Mouse (Mus musculus): ENCODE data around the gene Gper1. TPM values are rescaled to one million over a fixed set of nuclear protein-coding genes. Genes with fewer than 3 reads are reported as not detected.

The Gper1 gene
- polyA plus RNA-seq, 1 experiment, result 0.27 TPM

DNA sequence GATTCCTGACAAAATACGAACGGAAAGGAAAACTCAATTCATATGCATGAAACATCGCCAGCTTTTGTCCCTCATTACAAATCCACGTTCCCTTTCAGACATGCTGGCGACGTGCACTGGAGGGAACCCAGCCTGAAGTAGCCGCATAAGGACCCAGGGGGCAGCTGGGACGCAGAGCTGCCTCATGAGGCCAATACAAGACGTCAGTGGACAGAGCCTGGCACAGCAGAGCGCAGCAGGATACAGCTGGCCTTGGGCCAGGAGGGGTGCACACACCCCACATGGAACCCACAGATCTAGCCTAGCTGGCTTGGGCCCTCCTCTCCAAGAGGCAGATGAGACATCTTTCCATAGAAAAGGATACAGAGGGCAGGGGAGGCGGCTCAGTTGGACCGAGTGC is 15.5 kb downstream of the Gper1 start:
- Histone ChIP-seq H3K27ac (ENCODE audit: control insufficient read depth, insufficient read depth, low read depth, low read length) (peak overlapping the region; percentile 77), H3K4me3 (ENCODE audit: control insufficient read depth, low read depth, low read length) (no peak overlapping the region), H3K36me3 (ENCODE audit: control insufficient read depth, insufficient read depth, low read length) (no peaks in the 10 kb centered on the region), H3K4me1 (ENCODE audit: control insufficient read depth, insufficient read depth, low read length) (peaks cover 17% of the 10 kb centered on the region), H3K27me3 (ENCODE audit: control insufficient read depth, insufficient read depth, low read length) (no peaks in the 10 kb centered on the region)
- no peak for TF ChIP-seq CTCF (IDR thresholded peaks at IDR 0.05; ENCODE audit: control insufficient read depth, insufficient read depth, insufficient replicate concordance, low read depth, low read length)
- TF ChIP-seq POLR2A (IDR thresholded peaks at IDR 0.05; ENCODE audit: control insufficient read depth, low read depth, low read length), result no peak

DNA sequence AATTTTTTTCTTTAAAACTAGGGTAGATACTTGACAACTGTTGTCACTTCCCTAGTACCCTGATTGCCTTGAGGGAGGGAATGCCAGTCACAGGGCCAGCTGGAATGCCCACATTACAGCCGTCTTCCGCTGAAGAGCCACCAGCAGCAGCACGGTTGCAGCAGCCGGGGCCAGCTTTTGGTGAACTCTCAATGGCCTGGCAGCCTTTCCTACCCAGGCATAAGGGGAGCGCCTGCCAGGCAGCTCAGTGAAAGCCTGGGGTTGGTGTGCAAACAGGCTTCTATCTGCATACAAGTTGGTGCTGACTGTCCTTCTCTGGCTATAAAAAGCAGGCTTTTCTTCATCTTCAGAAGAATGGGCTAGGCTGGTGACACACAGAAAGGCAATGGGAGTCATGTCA is 17.5 kb downstream of the Gper1 start:
- no peaks in the 10 kb centered on the region for H3K27me3 ChIP-seq (ENCODE audit: control insufficient read depth, insufficient read depth, low read length)
- H3K36me3 ChIP-seq (ENCODE audit: control insufficient read depth, insufficient read depth, low read length), result no peaks in the 10 kb centered on the region
- TF ChIP-seq CTCF (IDR thresholded peaks at IDR 0.05; ENCODE audit: control insufficient read depth, insufficient read depth, insufficient replicate concordance, low read depth, low read length) (no peak), POLR2A (IDR thresholded peaks at IDR 0.05; ENCODE audit: control insufficient read depth, low read depth, low read length) (no peak)
- H3K4me1 ChIP-seq (ENCODE audit: control insufficient read depth, insufficient read depth, low read length), result peaks cover 8% of the 10 kb centered on the region
- no peak overlapping the region for H3K27ac ChIP-seq (ENCODE audit: control insufficient read depth, insufficient read depth, low read depth, low read length)
- no peak overlapping the region for H3K4me3 ChIP-seq (ENCODE audit: control insufficient read depth, low read depth, low read length)

DNA sequence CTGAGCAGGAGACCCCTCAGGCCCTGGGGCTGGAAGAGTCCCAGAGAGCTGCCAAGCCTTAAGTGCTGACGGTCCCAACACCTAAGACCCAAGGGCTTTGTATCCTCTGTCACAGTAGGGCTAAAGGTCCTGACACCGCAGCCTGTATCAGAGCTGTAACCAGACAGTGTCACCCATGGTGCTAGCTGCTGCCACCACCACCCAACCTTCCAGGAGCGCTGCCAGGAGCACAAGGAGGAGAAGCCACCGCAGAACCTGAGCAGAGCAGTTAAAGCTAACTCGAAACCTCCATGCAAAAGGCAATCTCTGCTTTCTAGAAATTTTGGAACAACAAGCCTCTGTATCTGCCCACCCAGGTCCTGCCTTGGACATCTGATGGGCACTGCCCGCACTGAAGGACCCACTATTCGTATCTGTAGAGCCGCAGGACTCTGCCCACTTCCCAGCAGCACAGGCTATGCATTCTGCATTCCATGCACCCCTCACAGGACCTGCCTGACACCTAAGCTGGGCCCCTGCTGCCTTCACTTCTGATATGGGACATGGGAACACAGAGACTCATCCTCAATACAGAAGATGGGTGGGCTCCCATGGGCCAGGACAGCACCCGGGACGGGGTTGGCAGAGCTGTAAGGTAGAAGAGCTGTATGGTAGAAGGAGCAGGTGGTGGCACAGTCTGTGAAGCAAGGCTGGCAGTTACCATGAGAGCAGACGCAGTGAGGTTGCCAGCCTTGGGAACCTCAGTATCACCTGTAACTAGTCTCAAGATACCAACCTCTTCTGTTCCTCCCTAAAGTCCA is 18.2 kb downstream of the Gper1 start:
- no peaks in the 10 kb centered on the region for H3K27me3 ChIP-seq (ENCODE audit: control insufficient read depth, insufficient read depth, low read length)
- H3K4me3 ChIP-seq (ENCODE audit: control insufficient read depth, low read depth, low read length), result no peak overlapping the region
- H3K27ac ChIP-seq (ENCODE audit: control insufficient read depth, insufficient read depth, low read depth, low read length), result no peak overlapping the region
- peaks cover 12% of the 10 kb centered on the region for H3K4me1 ChIP-seq (ENCODE audit: control insufficient read depth, insufficient read depth, low read length)
- H3K36me3 ChIP-seq (ENCODE audit: control insufficient read depth, insufficient read depth, low read length), result no peaks in the 10 kb centered on the region
- no peak for TF ChIP-seq POLR2A (IDR thresholded peaks at IDR 0.05; ENCODE audit: control insufficient read depth, low read depth, low read length)
- TF ChIP-seq CTCF (IDR thresholded peaks at IDR 0.05; ENCODE audit: control insufficient read depth, insufficient read depth, insufficient replicate concordance, low read depth, low read length), result no peak

DNA sequence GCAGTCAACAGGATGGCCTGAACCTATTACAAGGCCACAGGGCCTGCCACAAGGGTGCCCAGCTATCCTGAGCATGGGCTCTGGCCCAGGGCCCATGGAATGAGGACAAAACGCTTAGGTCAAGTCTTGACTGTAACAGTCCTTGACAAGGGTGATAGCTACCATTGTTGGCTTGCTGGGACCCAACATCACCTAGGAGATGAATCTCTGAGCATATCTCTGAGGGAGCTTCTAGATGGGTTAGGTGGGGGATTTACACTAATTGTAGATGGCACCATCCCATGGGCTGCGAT is 18.7 kb downstream of the Gper1 start:
- Histone ChIP-seq H3K36me3 (ENCODE audit: control insufficient read depth, insufficient read depth, low read length) (no peaks in the 10 kb centered on the region), H3K4me3 (ENCODE audit: control insufficient read depth, low read depth, low read length) (no peak overlapping the region), H3K4me1 (ENCODE audit: control insufficient read depth, insufficient read depth, low read length) (peaks cover 12% of the 10 kb centered on the region), H3K27me3 (ENCODE audit: control insufficient read depth, insufficient read depth, low read length) (no peaks in the 10 kb centered on the region), H3K27ac (ENCODE audit: control insufficient read depth, insufficient read depth, low read depth, low read length) (no peak overlapping the region)
- TF ChIP-seq CTCF (IDR thresholded peaks at IDR 0.05; ENCODE audit: control insufficient read depth, insufficient read depth, insufficient replicate concordance, low read depth, low read length) (no peak), POLR2A (IDR thresholded peaks at IDR 0.05; ENCODE audit: control insufficient read depth, low read depth, low read length) (no peak)

DNA sequence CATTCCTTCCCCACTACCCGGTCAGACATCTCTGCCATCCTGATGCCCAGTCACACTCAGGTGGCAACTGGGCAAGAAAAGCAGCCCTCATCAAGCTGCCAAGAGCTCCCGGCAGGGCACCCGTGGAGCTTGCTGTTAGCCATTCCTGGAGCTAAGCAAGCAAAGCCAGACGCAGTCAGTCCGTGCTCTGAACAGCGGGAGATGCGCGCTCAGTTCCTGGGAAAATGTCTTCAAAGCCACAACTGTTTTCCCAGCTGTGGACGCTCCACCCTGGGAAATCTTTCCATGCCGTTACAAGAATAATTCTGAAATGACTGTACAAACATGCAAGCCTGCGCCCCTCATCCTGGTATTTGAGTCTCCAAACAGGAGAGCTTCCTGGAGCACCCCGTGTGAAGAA is 19.5 kb downstream of the Gper1 start:
- no peak overlapping the region for H3K27ac ChIP-seq (ENCODE audit: control insufficient read depth, insufficient read depth, low read depth, low read length)
- no peak overlapping the region for H3K4me3 ChIP-seq (ENCODE audit: control insufficient read depth, low read depth, low read length)
- no peaks in the 10 kb centered on the region for H3K27me3 ChIP-seq (ENCODE audit: control insufficient read depth, insufficient read depth, low read length)
- H3K36me3 ChIP-seq (ENCODE audit: control insufficient read depth, insufficient read depth, low read length), result no peaks in the 10 kb centered on the region
- peaks cover 12% of the 10 kb centered on the region for H3K4me1 ChIP-seq (ENCODE audit: control insufficient read depth, insufficient read depth, low read length)
- TF ChIP-seq CTCF (IDR thresholded peaks at IDR 0.05; ENCODE audit: control insufficient read depth, insufficient read depth, insufficient replicate concordance, low read depth, low read length), result no peak
- no peak for TF ChIP-seq POLR2A (IDR thresholded peaks at IDR 0.05; ENCODE audit: control insufficient read depth, low read depth, low read length)

DNA sequence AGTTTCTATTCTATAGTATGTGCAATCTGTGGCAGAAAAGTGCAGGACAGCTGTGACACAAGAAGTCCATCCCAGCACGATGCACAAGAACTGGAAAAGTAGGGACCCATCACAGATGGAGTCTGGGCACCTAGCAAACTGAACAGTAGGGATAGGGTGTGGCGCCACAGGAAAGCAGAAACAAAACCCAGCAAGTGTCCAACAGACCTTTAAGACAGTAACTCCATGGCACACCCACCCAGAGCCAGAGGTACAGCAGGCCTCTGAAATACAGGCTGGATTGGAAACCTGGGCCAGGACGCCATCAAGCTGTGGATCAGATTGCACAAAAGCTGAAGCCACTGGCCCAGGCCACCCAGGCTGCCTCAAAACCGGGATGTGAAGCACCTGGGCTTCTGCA is 20.0 kb downstream of the Gper1 start:
- Histone ChIP-seq H3K4me3 (ENCODE audit: control insufficient read depth, low read depth, low read length) (no peak overlapping the region), H3K27me3 (ENCODE audit: control insufficient read depth, insufficient read depth, low read length) (no peaks in the 10 kb centered on the region), H3K36me3 (ENCODE audit: control insufficient read depth, insufficient read depth, low read length) (no peaks in the 10 kb centered on the region), H3K27ac (ENCODE audit: control insufficient read depth, insufficient read depth, low read depth, low read length) (no peak overlapping the region), H3K4me1 (ENCODE audit: control insufficient read depth, insufficient read depth, low read length) (peaks cover 9% of the 10 kb centered on the region)
- TF ChIP-seq POLR2A (IDR thresholded peaks at IDR 0.05; ENCODE audit: control insufficient read depth, low read depth, low read length) (no peak), CTCF (IDR thresholded peaks at IDR 0.05; ENCODE audit: control insufficient read depth, insufficient read depth, insufficient replicate concordance, low read depth, low read length) (no peak)

DNA sequence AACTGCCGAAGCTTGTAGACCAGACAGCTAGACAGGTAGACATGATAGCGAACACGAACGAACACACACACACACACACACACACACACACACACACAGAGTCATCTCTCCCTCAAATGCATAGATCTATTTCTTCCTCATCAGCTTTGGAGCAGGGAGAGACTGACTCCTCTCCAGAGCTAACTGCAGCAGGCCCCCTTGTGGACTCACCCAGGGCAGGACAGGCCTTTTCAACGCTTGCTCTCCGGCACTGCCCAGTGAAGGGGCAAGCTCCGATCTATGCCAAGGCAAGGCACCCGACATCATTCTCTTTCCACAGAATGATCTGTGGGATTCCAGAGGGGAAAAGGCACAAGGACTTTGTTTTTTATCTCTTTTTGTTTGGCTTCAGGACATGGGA is 22.3 kb downstream of the Gper1 start:
- Histone ChIP-seq H3K36me3 (ENCODE audit: control insufficient read depth, insufficient read depth, low read length) (no peaks in the 10 kb centered on the region), H3K4me1 (ENCODE audit: control insufficient read depth, insufficient read depth, low read length) (peaks cover 4% of the 10 kb centered on the region), H3K27me3 (ENCODE audit: control insufficient read depth, insufficient read depth, low read length) (no peaks in the 10 kb centered on the region), H3K4me3 (ENCODE audit: control insufficient read depth, low read depth, low read length) (no peak overlapping the region), H3K27ac (ENCODE audit: control insufficient read depth, insufficient read depth, low read depth, low read length) (no peak overlapping the region)
- TF ChIP-seq CTCF (IDR thresholded peaks at IDR 0.05; ENCODE audit: control insufficient read depth, insufficient read depth, insufficient replicate concordance, low read depth, low read length) (peak; percentile 25; the same call in 1 of the 2 replicates), POLR2A (IDR thresholded peaks at IDR 0.05; ENCODE audit: control insufficient read depth, low read depth, low read length) (no peak)
